Mouse (Mus musculus): ENCODE measurements around the gene Dpy30.

DNA sequence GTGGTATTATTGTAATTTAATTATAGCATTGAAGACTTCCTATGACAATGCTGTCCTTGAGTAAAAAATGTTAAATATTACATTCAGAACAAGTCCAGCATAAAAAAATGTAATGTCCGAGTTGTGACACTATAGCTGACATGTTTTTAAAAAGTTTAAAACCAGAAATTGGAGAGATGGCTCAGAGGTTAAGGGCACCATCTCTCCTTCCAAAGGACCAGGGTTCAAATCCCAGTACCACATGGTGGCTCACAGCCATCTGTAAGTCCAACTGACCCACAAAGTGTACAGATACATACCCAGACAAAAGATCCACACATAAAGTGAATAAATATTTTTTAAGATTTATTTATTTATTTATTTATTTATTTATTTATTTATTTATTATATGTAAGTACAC, 17.7 kb downstream of the Dpy30 start:
- TF ChIP-seq CTCF (IDR thresholded peaks at IDR 0.05; ENCODE audit: borderline replicate concordance, insufficient read depth, low read length): no peak
- TF ChIP-seq POLR2A (IDR thresholded peaks at IDR 0.05; ENCODE audit: low read depth, low read length): no peak
